Mouse (Mus musculus) midbrain, embryonic 13.5 days (tissue): Measurements from ENCODE around the gene Dyx1c1. TPM values are rescaled to one million over a fixed set of nuclear protein-coding genes. Genes with fewer than 3 reads are reported as not detected.

ENCODE experiments used
- ATAC-seq: fragments of 200-750 bp; cut with Nextera tagmentation; 2 replicates; pipeline ENCODE4 v1.8.0; 2017; ENCODE audit warnings: mild to moderate bottlenecking, moderate TSS enrichment, moderate library complexity
- H3K27ac ChIP-seq: fragments of 300-500 bp; sonication (generic); 2 replicates; pipeline ENCODE4 v1.5.1; 2015; ENCODE audit warnings: inconsistent platforms, mild to moderate bottlenecking, moderate library complexity
- H3K27me3 ChIP-seq: fragments of 300-500 bp; sonication (generic); 2 replicates; pipeline ENCODE4 v1.6.1; 2015; ENCODE audit warnings: mild to moderate bottlenecking, inconsistent platforms
- H3K36me3 ChIP-seq: fragments of 300-500 bp; sonication (generic); 2 replicates; pipeline ENCODE4 v1.6.1; 2015; ENCODE audit warnings: mild to moderate bottlenecking, inconsistent platforms
- H3K4me1 ChIP-seq: fragments of 300-500 bp; sonication (generic); replicated peaks from 2 replicates; pipeline ENCODE4 v1.6.1; 2015; ENCODE audit warnings: inconsistent platforms
- H3K4me2 ChIP-seq: fragments of 300-500 bp; sonication (generic); replicated peaks from 2 replicates; pipeline ENCODE4 v1.6.1; 2015; ENCODE audit warnings: moderate library complexity, mild to moderate bottlenecking, inconsistent platforms
- H3K4me3 ChIP-seq: fragments of 300-500 bp; sonication (generic); replicated peaks from 2 replicates; pipeline ENCODE4 v1.5.1; 2015; ENCODE audit warnings: mild to moderate bottlenecking, inconsistent platforms
- H3K9ac ChIP-seq: fragments of 300-500 bp; sonication (generic); replicated peaks from 2 replicates; pipeline ENCODE4 v1.6.1; 2015; ENCODE audit warnings: mild to moderate bottlenecking, inconsistent platforms
- H3K9me3 ChIP-seq: fragments of 300-500 bp; sonication (generic); 2 replicates; pipeline ENCODE4 v1.6.1; 2016; ENCODE audit warnings: mild to moderate bottlenecking, inconsistent platforms
- WGBS: fragments of 180-500 bp; shearing (Covaris S2); methylation state at CpG from one replicate; pipeline ENCODE4 v1.1.7; 2015; 5-methylcytosine and 5-hydroxymethylcytosine counted together
- polyA plus RNA-seq: library from polyadenylated mRNA; unstranded; fragments of >200 nt; fragmentation: Nextera tagmentation; extraction: Ambion mirVana; gene quantifications from 2 replicates; pipeline ENCODE4 v1.2.1, GENCODE M21; 2015

Gene Dyx1c1
- 1.8 and 2.1 TPM in 2 replicates for polyA plus RNA-seq

- peaks cover 9% of the 10 kb centered on the region for H3K4me1 ChIP-seq
- 2% methylated on average over 43 of the region's 43 CpGs for WGBS
- H3K9me3 ChIP-seq: no peaks in the 10 kb centered on the region
- no peaks in the 10 kb centered on the region for H3K27me3 ChIP-seq
- H3K36me3 ChIP-seq: no peaks in the 10 kb centered on the region
- H3K4me3 ChIP-seq: peak within 1 kb of the TSS; percentile 58
- peak within 1 kb of the TSS; percentile 65 for H3K4me2 ChIP-seq
- peak; percentile 98 for ATAC-seq
- H3K27ac ChIP-seq: 0 out of 2 replicates have a peak within 1 kb of the TSS, but pooled peaks have one; percentile 14
- peak within 1 kb of the TSS; percentile 57 for H3K9ac ChIP-seq
Measured at GRCm38 (mm10) chr9:72958521-72959450, at the start of gene Dyx1c1, which contains the start of gene Gm44503. Dyx1c1 (plus strand) TSS chr9:72958785. Gm44503 (plus strand) TSS chr9:72958852.

GRCm38 (mm10) chr9:72911381-72911780, 47.2 kb upstream of the Dyx1c1 start:
- H3K36me3 ChIP-seq: 0 out of 2 replicates have a peak, but pooled peaks cover 6% of the 10 kb centered on the region
- ATAC-seq: no peak
- H3K27me3 ChIP-seq: no peaks in the 10 kb centered on the region
- no peaks in the 10 kb centered on the region for H3K9me3 ChIP-seq
- H3K4me2 ChIP-seq: no peak overlapping the region
- WGBS: 94% methylated on average over 2 of the region's 2 CpGs
- no peaks in the 10 kb centered on the region for H3K4me1 ChIP-seq
- no peak overlapping the region for H3K9ac ChIP-seq
- H3K4me3 ChIP-seq: no peak overlapping the region
- H3K27ac ChIP-seq: no peak overlapping the region

GRCm38 (mm10) chr9:72913551-72913950, 45.0 kb upstream of the Dyx1c1 start:
- Histone ChIP-seq H3K4me2 (no peak overlapping the region), H3K9me3 (no peaks in the 10 kb centered on the region), H3K9ac (no peak overlapping the region), H3K27ac (no peak overlapping the region), H3K4me1 (no peaks in the 10 kb centered on the region), H3K4me3 (no peak overlapping the region), H3K36me3 (0 out of 2 replicates have a peak, but pooled peaks cover under 1% of the 10 kb centered on the region), H3K27me3 (no peaks in the 10 kb centered on the region)
- 80% methylated on average over 6 of the region's 6 CpGs for whole genome bisulfite sequencing
- ATAC-seq: no peak

GRCm38 (mm10) chr9:72915728-72916127, 42.9 kb upstream of the Dyx1c1 start:
- Histone ChIP-seq H3K9ac (no peak overlapping the region; the same call in 1 of the 2 replicates), H3K9me3 (no peaks in the 10 kb centered on the region), H3K4me3 (no peak overlapping the region), H3K4me1 (no peaks in the 10 kb centered on the region), H3K27me3 (no peaks in the 10 kb centered on the region), H3K4me2 (no peak overlapping the region), H3K36me3 (no peaks in the 10 kb centered on the region), H3K27ac (no peak overlapping the region)
- ATAC-seq: no peak
- 79% methylated on average over 7 of the region's 7 CpGs for WGBS

- H3K27me3 ChIP-seq: peaks cover 7% of the 10 kb centered on the region; the same call in 1 of the 2 replicates
- no peak overlapping the region for H3K27ac ChIP-seq
Measured at GRCm38 (mm10) chr9:72923068-72923467, 35.5 kb upstream of the Dyx1c1 start.

GRCm38 (mm10) chr9:72925021-72925934, 33.3 kb upstream of the Dyx1c1 start, which contains the start of gene Pygo1:
Pygo1 (plus strand) TSS chr9:72925645.
- H3K4me3 ChIP-seq: peak within 1 kb of the TSS; percentile 81
- H3K9ac ChIP-seq: peak within 1 kb of the TSS; percentile 94
- peak within 1 kb of the TSS; percentile 91 for H3K4me2 ChIP-seq
- peaks cover 7% of the 10 kb centered on the region; the same call in 1 of the 2 replicates for H3K27me3 ChIP-seq
- WGBS: under 1% methylated on average over 83 of the region's 108 CpGs
- peaks cover 27% of the 10 kb centered on the region for H3K4me1 ChIP-seq
- no peaks in the 10 kb centered on the region for H3K9me3 ChIP-seq
- ATAC-seq: peak; percentile 90
- H3K27ac ChIP-seq: peak within 1 kb of the TSS; percentile 86
- no peaks in the 10 kb centered on the region for H3K36me3 ChIP-seq

More at GRCm38 (mm10) chr9:72923068-72923467, 35.5 kb upstream of the Dyx1c1 start:
- ATAC-seq: no peak
- Histone ChIP-seq H3K4me3 (no peak overlapping the region), H3K4me2 (no peak overlapping the region), H3K9me3 (no peaks in the 10 kb centered on the region), H3K36me3 (no peaks in the 10 kb centered on the region), H3K9ac (no peak overlapping the region), H3K4me1 (peaks cover 24% of the 10 kb centered on the region)
- 83% methylated on average over 3 of the region's 3 CpGs for WGBS

GRCm38 (mm10) chr9:72925935-72926258, 32.7 kb upstream of the Dyx1c1 start:
- peak; percentile 69 for ATAC-seq
- no peaks in the 10 kb centered on the region for H3K9me3 ChIP-seq
- H3K27me3 ChIP-seq: peaks cover 7% of the 10 kb centered on the region; the same call in 1 of the 2 replicates
- no peaks in the 10 kb centered on the region for H3K36me3 ChIP-seq
- H3K4me3 ChIP-seq: peak overlapping the region; percentile 81
- H3K4me1 ChIP-seq: peaks cover 27% of the 10 kb centered on the region
- H3K27ac ChIP-seq: peak overlapping the region; percentile 86
- H3K9ac ChIP-seq: peak overlapping the region; percentile 94
- under 1% methylated on average over 20 of the region's 20 CpGs for WGBS
- H3K4me2 ChIP-seq: peak overlapping the region; percentile 91

- no peak for ATAC-seq
- no peak overlapping the region for H3K27ac ChIP-seq
- no peak overlapping the region for H3K9ac ChIP-seq
- no peak overlapping the region for H3K4me2 ChIP-seq
- 86% methylated on average over 13 of the region's 13 CpGs for WGBS
- H3K27me3 ChIP-seq: no peaks in the 10 kb centered on the region
- peaks cover 23% of the 10 kb centered on the region for H3K4me1 ChIP-seq
- no peak overlapping the region for H3K4me3 ChIP-seq
- H3K36me3 ChIP-seq: peaks cover 16% of the 10 kb centered on the region; the same call in 1 of the 2 replicates
- no peaks in the 10 kb centered on the region for H3K9me3 ChIP-seq
Measured at GRCm38 (mm10) chr9:72931166-72931790, 27.3 kb upstream of the Dyx1c1 start.

- H3K9ac ChIP-seq: no peak overlapping the region
- H3K4me2 ChIP-seq: no peak overlapping the region
- no peak overlapping the region for H3K4me3 ChIP-seq
- H3K27me3 ChIP-seq: no peaks in the 10 kb centered on the region
- 90% methylated on average over 4 of the region's 4 CpGs for WGBS
- no peaks in the 10 kb centered on the region for H3K9me3 ChIP-seq
- H3K27ac ChIP-seq: no peak overlapping the region
- 0 out of 2 replicates have a peak, but pooled peaks cover 5% of the 10 kb centered on the region for H3K4me1 ChIP-seq
- ATAC-seq: no peak
- H3K36me3 ChIP-seq: peaks cover 16% of the 10 kb centered on the region; the same call in 1 of the 2 replicates
Measured at GRCm38 (mm10) chr9:72935309-72935708, 23.3 kb upstream of the Dyx1c1 start.

GRCm38 (mm10) chr9:72936301-72936700, 22.3 kb upstream of the Dyx1c1 start:
- no peaks in the 10 kb centered on the region for H3K27me3 ChIP-seq
- WGBS: 78% methylated on average over 2 of the region's 2 CpGs
- H3K36me3 ChIP-seq: peaks cover 16% of the 10 kb centered on the region; the same call in 1 of the 2 replicates
- H3K27ac ChIP-seq: no peak overlapping the region
- no peak overlapping the region for H3K4me3 ChIP-seq
- no peak overlapping the region for H3K4me2 ChIP-seq
- 0 out of 2 replicates have a peak, but pooled peaks cover 5% of the 10 kb centered on the region for H3K4me1 ChIP-seq
- H3K9ac ChIP-seq: no peak overlapping the region
- ATAC-seq: no peak
- H3K9me3 ChIP-seq: no peaks in the 10 kb centered on the region

GRCm38 (mm10) chr9:72943424-72943823, 15.2 kb upstream of the Dyx1c1 start:
- H3K4me3 ChIP-seq: no peak overlapping the region
- H3K9me3 ChIP-seq: no peaks in the 10 kb centered on the region
- WGBS: 60% methylated on average over 3 of the region's 3 CpGs
- no peaks in the 10 kb centered on the region for H3K4me1 ChIP-seq
- ATAC-seq: no peak
- peaks cover 35% of the 10 kb centered on the region for H3K36me3 ChIP-seq
- no peak overlapping the region for H3K27ac ChIP-seq
- no peaks in the 10 kb centered on the region for H3K27me3 ChIP-seq
- H3K9ac ChIP-seq: no peak overlapping the region
- H3K4me2 ChIP-seq: no peak overlapping the region
